Mouse (Mus musculus) cerebellum, adult 2 months (tissue): ENCODE results near the gene Ifnz. TPM values are rescaled to one million over a fixed set of nuclear protein-coding genes. Genes with fewer than 3 reads are reported as not detected.
"Not testable (repeated sequence)": the region's sequence is repeated elsewhere in the genome, so short reads cannot be mapped to it uniquely, and the experiment has no call there.

Experiments used
- DNase-seq, 2 experiments: peaks; one replicate each; pipeline ENCODE4 v3.0.0; 2021
- H3K27ac ChIP-seq: fragments of 200-500 bp; 2 replicates; pipeline ENCODE4 v1.5.1; 2012; ENCODE audit warnings: low read length, control low read depth, inconsistent platforms; ENCODE audit not compliant: insufficient read depth
- H3K27me3 ChIP-seq: fragments of 200-500 bp; 2 replicates; pipeline ENCODE4 v1.6.1; 2012; ENCODE audit warnings: inconsistent platforms, mild to moderate bottlenecking, low read length, moderate library complexity; ENCODE audit not compliant: control insufficient read depth, insufficient read depth
- H3K4me1 ChIP-seq: fragments of 200-500 bp; 2 replicates; pipeline ENCODE4 v1.6.1; 2011; ENCODE audit warnings: low read length; ENCODE audit not compliant: control insufficient read depth, insufficient read depth
- H3K4me3 ChIP-seq: fragments of 200-500 bp; replicated peaks from 2 replicates; pipeline ENCODE3; 2011; ENCODE audit warnings: mild to moderate bottlenecking, low read depth, low read length, control low read depth; ENCODE audit not compliant: insufficient read depth
- CTCF ChIP-seq: fragments of 200-500 bp; IDR thresholded peaks from 2 replicates; pipeline ENCODE4 v1.5.1; 2011; ENCODE audit warnings: low read depth, mild to moderate bottlenecking, control low read depth, low read length, moderate library complexity, borderline replicate concordance; ENCODE audit not compliant: insufficient read depth
- POLR2A ChIP-seq: fragments of 200-500 bp; IDR thresholded peaks from 2 replicates; pipeline ENCODE4 v1.6.1; 2011; ENCODE audit warnings: low read length, control low read depth, borderline replicate concordance; ENCODE audit not compliant: insufficient read depth
- WGBS: fragments of 180-500 bp; shearing (Covaris S2); methylation state at CpG from one replicate; pipeline ENCODE4 v1.1.7; 2018; 5-methylcytosine and 5-hydroxymethylcytosine counted together
- polyA plus RNA-seq: library from polyadenylated mRNA; depleted of rRNA; stranded (reverse); fragments of >200 nt; gene quantifications from 2 replicates; pipeline ENCODE4 v1.2.3, GENCODE M21; 2012; rRNA removed

The Ifnz gene
- not detected in 2 replicates for polyA plus RNA-seq

GRCm38 (mm10) chr4:88781831-88782230 is at the start of gene Ifnz:
Ifnz (plus strand) TSS chr4:88782131.
- not testable (repeated sequence) for H3K4me1 ChIP-seq, H3K27me3 ChIP-seq, H3K4me3 ChIP-seq, H3K27ac ChIP-seq, DNase-seq
- WGBS, result 19% methylated on average over 4 of the region's 7 CpGs

GRCm38 (mm10) chr4:88738480-88738879 is 43.5 kb upstream of the Ifnz start:
- Histone ChIP-seq H3K27ac (no peak overlapping the region), H3K27me3 (no peaks in the 10 kb centered on the region), H3K4me1 (no peaks in the 10 kb centered on the region), H3K4me3 (no peak overlapping the region)
- peak in 1 of 2 experiments; percentile 64 for DNase-seq
- WGBS, result 5% methylated on average over 2 of the region's 2 CpGs
- TF ChIP-seq CTCF (peak; percentile 81), POLR2A (no peak)

DNA sequence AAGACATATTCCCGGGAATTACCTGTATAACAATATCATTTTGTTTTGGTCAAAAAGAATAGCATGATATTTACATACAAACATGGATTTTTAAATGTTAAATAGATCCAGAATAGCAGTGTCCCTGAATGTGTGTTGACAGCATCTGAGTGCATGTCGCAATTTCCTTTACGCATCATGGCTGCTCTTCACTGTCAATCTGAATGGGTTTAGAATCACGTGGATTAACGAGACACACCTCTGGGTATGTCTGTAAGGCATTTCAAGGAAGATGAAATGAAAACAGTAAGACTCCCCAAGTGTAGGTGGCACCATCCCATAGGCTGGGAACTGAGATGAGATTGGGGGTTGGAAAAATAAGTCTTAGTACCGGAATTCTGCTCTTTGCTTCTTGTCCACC is 42.9 kb upstream of the Ifnz start:
- Histone ChIP-seq H3K27me3 (no peaks in the 10 kb centered on the region), H3K4me1 (no peaks in the 10 kb centered on the region), H3K27ac (no peak overlapping the region), H3K4me3 (no peak overlapping the region)
- TF ChIP-seq POLR2A, result no peak
- no peak for TF ChIP-seq CTCF
- WGBS, result 87% methylated on average over 6 of the region's 6 CpGs
- no peak for DNase-seq

DNA sequence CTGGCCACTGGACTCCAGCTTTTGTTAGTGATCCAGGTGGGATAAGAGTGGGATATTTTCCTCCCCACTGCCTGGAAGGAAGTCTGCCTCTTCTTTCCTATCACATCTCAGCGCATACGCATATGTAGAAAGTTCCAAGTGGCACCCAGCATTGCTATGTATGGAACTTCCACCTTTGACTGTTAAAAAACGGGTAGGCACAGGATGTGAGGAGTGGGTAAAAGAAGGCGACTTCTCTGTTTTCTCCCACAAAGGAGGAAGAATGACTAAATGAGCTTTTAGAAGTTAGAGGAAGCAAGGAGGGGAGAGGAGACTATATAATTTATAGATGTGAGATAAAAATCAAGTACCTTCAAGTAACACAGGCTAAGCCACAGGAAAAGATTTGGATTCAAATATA is 40.5 kb upstream of the Ifnz start:
- no peaks in the 10 kb centered on the region for H3K4me1 ChIP-seq
- no peak overlapping the region for H3K27ac ChIP-seq
- no peak overlapping the region for H3K4me3 ChIP-seq
- WGBS, result 89% methylated on average over 4 of the region's 4 CpGs
- TF ChIP-seq CTCF (no peak), POLR2A (no peak)
- no peak for DNase-seq
- no peaks in the 10 kb centered on the region for H3K27me3 ChIP-seq

GRCm38 (mm10) chr4:88742771-88743371 is 39.1 kb upstream of the Ifnz start:
- no peak overlapping the region for H3K4me3 ChIP-seq
- no peaks in the 10 kb centered on the region for H3K27me3 ChIP-seq
- 74% methylated on average over 7 of the region's 7 CpGs for WGBS
- H3K27ac ChIP-seq, result no peak overlapping the region
- H3K4me1 ChIP-seq, result no peaks in the 10 kb centered on the region
- DNase-seq, result no peak
- no peak for TF ChIP-seq POLR2A
- no peak for TF ChIP-seq CTCF

GRCm38 (mm10) chr4:88744207-88744606 is 37.7 kb upstream of the Ifnz start:
- Histone ChIP-seq H3K4me3 (no peak overlapping the region), H3K4me1 (no peaks in the 10 kb centered on the region), H3K27me3 (no peaks in the 10 kb centered on the region), H3K27ac (no peak overlapping the region)
- TF ChIP-seq POLR2A (no peak), CTCF (peak; percentile 44; the same call in 1 of the 2 replicates)
- WGBS, result 59% methylated on average over 3 of the region's 3 CpGs
- DNase-seq, result no peak

- no peak overlapping the region for H3K27ac ChIP-seq
Observed at GRCm38 (mm10) chr4:88749926-88750325, 32.0 kb upstream of the Ifnz start.

DNA sequence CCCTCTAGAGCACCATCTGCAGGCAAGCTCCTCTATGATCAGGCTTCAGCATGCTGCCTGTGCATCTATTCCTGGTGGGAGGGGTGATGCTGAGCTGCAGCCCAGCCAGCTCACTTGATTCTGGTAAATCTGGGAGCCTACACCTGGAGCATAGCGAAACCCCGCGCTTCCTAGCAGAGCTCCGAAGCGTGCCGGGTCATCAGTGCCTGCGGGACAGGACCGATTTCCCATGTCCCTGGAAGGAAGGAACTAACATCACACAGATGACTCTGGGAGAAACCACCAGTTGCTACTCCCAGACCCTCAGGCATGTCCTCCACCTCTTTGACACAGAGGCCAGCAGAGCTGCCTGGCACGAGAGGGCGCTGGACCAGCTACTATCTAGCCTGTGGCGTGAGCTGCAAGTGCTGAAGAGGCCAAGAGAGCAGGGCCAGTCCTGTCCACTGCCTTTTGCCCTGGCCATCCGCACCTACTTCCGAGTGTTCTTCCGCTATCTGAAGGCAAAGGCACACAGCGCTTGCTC is 27.1 kb upstream of the Ifnz start, which contains the start of gene Gm13271:
Gene Gm13271, plus strand, starts transcription at position 51 of the 523 bp plus-strand sequence.
- H3K4me1 ChIP-seq, H3K4me3 ChIP-seq, H3K27ac ChIP-seq, H3K27me3 ChIP-seq: not testable (repeated sequence)
- peak; percentile 77 to 80 for DNase-seq
- WGBS, result 84% methylated on average over 15 of the region's 15 CpGs

More at GRCm38 (mm10) chr4:88749926-88750325, 32.0 kb upstream of the Ifnz start:
- 33% methylated on average over 6 of the region's 6 CpGs for WGBS
- Histone ChIP-seq H3K4me3 (no peak overlapping the region), H3K4me1 (no peaks in the 10 kb centered on the region), H3K27me3 (no peaks in the 10 kb centered on the region)
- no peak for TF ChIP-seq POLR2A
- TF ChIP-seq CTCF, result no peak
- no peak for DNase-seq

- WGBS, result 9% methylated on average over 28 of the region's 31 CpGs
- Histone ChIP-seq H3K4me3 (peak overlapping the region; percentile 70), H3K27ac (peak overlapping the region; percentile 41; the same call in 1 of the 2 replicates)
- peak; percentile 17 to 25 for DNase-seq
- H3K27me3 ChIP-seq, H3K4me1 ChIP-seq: not testable (repeated sequence)
Observed at GRCm38 (mm10) chr4:88756581-88757513, 25.1 kb upstream of the Ifnz start.
